Mouse (Mus musculus) thymus, postnatal 14 days (tissue): ENCODE data around the gene Prdx2.

Experiments used
- DNase-seq: peaks from one replicate; pipeline ENCODE4 v3.0.0; 2021

Prdx2 gene

DNA sequence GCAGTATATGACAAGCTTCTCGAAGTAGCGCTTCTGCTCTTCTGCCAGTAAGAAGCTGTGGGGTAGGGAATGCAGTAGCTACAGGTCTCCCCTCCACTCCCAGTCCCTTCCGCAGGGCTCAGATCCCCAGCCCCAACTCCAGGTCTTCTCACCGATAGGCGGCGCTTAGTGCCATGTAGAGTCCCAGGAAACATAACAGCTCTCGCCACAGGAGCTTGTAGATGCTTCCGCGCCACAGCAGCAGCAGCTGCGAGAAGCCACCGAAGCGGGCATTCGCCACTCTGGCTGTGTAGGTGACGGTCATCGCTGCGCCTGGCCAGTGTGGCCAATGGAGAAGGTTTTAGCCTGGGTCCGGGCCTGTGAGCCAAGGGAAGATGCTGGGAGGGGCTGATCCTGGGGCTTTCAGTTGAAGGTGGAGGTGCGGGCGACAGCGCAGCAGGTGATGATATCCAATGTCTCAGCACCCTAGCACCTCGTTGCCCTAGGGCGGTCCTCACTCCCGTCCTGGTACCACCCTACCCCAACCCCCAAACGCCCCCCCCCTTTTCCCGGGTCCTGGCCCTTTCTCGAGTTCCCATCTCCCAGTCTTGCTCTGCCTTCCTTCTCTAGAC is 43.9 kb downstream of the Prdx2 start:
- DNase-seq = peak; percentile 89

DNA sequence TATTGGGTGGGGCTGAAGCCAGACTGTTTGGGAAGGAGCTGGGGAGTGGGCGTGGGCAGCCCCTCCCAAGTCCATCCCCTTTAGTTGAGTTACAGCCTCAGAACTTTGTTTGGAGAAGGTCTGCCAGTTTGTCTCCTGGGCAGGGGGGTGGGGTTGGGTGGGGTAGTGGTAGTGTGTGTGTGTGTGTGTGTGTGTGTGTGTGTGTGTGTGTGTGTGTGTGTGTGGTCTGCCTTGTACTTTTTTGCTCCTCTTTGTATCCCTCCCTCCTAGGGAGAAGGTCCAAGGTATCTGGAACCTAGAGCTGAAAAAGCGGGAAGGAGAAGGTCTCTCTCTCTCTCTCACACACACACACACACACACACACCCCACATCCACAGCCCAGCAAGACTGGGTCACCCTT is 45.0 kb downstream of the Prdx2 start, which contains the start of gene Best2:
Gene Best2, minus strand, starts transcription at position 101 of the 400 bp plus-strand sequence.
- no peak for DNase-seq

- no peak for DNase-seq
Measured at GRCm38 (mm10) chr8:85016724-85017123, 47.3 kb downstream of the Prdx2 start.

DNA sequence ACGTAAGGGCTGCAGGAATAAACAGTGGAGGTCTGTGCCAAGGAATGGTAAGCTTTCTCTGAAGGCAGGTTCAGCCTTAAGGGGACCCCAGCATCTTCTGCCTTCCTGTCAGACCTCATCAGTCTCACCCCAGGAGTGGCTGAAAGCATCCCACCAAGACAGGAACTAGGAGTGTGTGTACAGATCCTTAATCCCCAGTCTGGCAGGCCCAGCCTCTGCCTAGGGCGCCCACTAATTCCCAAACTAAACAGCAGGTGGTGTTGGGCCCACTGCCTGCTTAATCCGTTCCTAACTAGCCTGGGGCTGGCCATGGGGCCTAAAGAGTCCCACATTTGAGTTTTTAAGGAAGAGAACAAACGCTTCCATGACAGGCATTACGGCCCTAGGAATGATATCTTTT is 47.8 kb downstream of the Prdx2 start:
- no peak for DNase-seq

DNA sequence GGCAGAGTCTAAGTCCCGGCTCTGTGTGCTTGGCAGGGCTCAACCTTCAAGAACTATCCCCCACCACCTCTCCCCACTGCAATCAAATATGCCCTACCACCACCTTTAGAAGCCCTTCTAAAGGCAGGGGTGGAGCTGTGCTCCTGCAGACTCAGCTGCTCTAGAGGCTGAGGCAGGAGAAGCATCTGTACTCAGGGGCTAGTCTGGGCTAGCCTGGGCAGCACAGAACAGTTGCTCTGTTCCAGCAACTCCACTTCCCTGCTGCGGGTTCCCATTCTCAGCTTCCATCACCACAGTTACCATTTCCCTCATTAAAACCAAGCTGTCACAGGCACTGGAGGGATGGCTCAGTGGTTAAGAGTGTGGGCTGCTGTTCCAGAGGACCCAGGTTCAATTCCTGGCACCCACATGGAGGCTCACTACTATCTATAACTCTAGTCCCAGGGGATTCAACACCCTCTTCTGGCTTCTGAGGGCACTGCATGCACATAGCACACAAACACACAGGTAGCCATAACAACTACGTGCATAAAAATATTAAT is 52.2 kb downstream of the Prdx2 start:
- DNase-seq = no peak

DNA sequence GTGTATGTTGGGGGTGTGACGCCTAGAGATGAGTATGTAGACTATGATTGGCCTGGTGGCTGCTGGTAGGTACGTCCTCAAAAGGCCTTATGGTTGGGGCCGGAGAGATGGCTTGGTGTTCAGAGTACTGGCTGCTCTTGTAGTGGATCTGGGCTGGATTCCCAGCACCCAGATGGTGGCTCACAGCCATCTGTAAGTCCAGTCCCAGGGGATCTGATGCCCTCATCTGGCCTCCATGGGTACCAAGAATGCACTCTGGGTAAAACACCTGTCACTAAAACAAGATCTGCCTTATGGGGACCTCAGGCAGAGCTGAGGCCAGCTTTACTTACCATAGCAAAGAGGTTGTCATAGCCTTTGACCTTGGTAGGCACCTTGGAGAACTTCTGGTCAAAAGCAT is 54.5 kb downstream of the Prdx2 start:
- DNase-seq = no peak
